Mouse (Mus musculus) c-Kit-negative CD71-positive TER-119-positive erythroid progenitor cells, embryonic 14.5 days (primary cell): ENCODE results near the gene Mms19.

Experiments
- DNase-seq: peaks from one replicate; pipeline ENCODE4 v3.0.0-alpha.2; 2013; ENCODE audit warnings: low read depth, low spot score

Gene Mms19

GRCm38 (mm10) chr19:41900495-41901090 is 80.4 kb downstream of the Mms19 start:
- DNase-seq, result no peak

- peak; percentile 44 for DNase-seq
These were observed 82.1 kb downstream of the Mms19 start for GRCm38 (mm10) chr19:41898860-41899259.

GRCm38 (mm10) chr19:41896319-41896711 is 84.6 kb downstream of the Mms19 start:
- DNase-seq, result no peak

- peak; percentile 87 for DNase-seq
These were observed 85.3 kb downstream of the Mms19 start, which contains the start of gene Rrp12 for GRCm38 (mm10) chr19:41895460-41896318. TSS of gene Rrp12 (minus strand) at chr19:41896173.

- DNase-seq, result peak; percentile 49
These were observed 86.0 kb downstream of the Mms19 start for GRCm38 (mm10) chr19:41894959-41895358.
